Mouse (Mus musculus) forebrain, embryonic 13.5 days (tissue): ENCODE data around the gene Tmem106b. TPM values are rescaled to one million over a fixed set of nuclear protein-coding genes. Genes with fewer than 3 reads are reported as not detected.
A peak's percentile ranks its signal among the peaks of the same experiment; 100 is the strongest.

Source experiments
- ATAC-seq: fragments of 200-750 bp; cut with Nextera tagmentation; 2 replicates; pipeline ENCODE4 v1.8.0; 2017
- H3K27ac ChIP-seq: fragments of 300-500 bp; sonication (generic); 2 replicates; pipeline ENCODE4 v1.5.1; 2015; ENCODE audit warnings: inconsistent platforms, mild to moderate bottlenecking, moderate library complexity
- H3K27me3 ChIP-seq: fragments of 300-500 bp; sonication (generic); 2 replicates; pipeline ENCODE4 v1.6.1; 2015; ENCODE audit warnings: mild to moderate bottlenecking, inconsistent platforms
- H3K36me3 ChIP-seq: fragments of 300-500 bp; sonication (generic); 2 replicates; pipeline ENCODE4 v1.6.1; 2015; ENCODE audit warnings: mild to moderate bottlenecking, inconsistent platforms; ENCODE audit not compliant: poor library complexity, severe bottlenecking
- H3K4me1 ChIP-seq: fragments of 300-500 bp; sonication (generic); 2 replicates; pipeline ENCODE4 v1.6.1; 2015; ENCODE audit warnings: inconsistent platforms
- H3K4me2 ChIP-seq: fragments of 300-500 bp; sonication (generic); 2 replicates; pipeline ENCODE4 v1.6.1; 2015; ENCODE audit warnings: inconsistent platforms, mild to moderate bottlenecking, moderate library complexity
- H3K4me3 ChIP-seq: fragments of 300-500 bp; sonication (generic); 2 replicates; pipeline ENCODE4 v1.5.1; 2015; ENCODE audit warnings: mild to moderate bottlenecking, inconsistent platforms
- H3K9ac ChIP-seq: fragments of 300-500 bp; sonication (generic); 2 replicates; pipeline ENCODE4 v1.6.1; 2015; ENCODE audit warnings: mild to moderate bottlenecking, inconsistent platforms
- H3K9me3 ChIP-seq: fragments of 300-500 bp; sonication (generic); replicated peaks from 2 replicates; pipeline ENCODE4 v1.6.1; 2016; ENCODE audit warnings: inconsistent platforms
- WGBS: fragments of 180-500 bp; shearing (Covaris S2); methylation state at CpG from one replicate; pipeline ENCODE4 v1.1.7; 2015; 5-methylcytosine and 5-hydroxymethylcytosine counted together
- polyA plus RNA-seq: library from polyadenylated mRNA; unstranded; fragments of >200 nt; fragmentation: Nextera tagmentation; extraction: Ambion mirVana; gene quantifications from 2 replicates; pipeline ENCODE4 v1.2.1, GENCODE M21; 2015

Gene Tmem106b
- polyA plus RNA-seq, 1 experiment from 2014 or later = 27.6 TPM

GRCm38 (mm10) chr6:13073876-13074275, 4.3 kb downstream of the Tmem106b start:
- H3K27ac ChIP-seq = no peak overlapping the region
- H3K9me3 ChIP-seq = no peaks in the 10 kb centered on the region
- peaks cover 9% of the 10 kb centered on the region for H3K4me1 ChIP-seq
- no peak overlapping the region for H3K4me2 ChIP-seq
- no peak overlapping the region for H3K9ac ChIP-seq
- H3K27me3 ChIP-seq = no peaks in the 10 kb centered on the region
- peaks cover 52% of the 10 kb centered on the region for H3K36me3 ChIP-seq
- ATAC-seq = no peak
- WGBS = 71% methylated on average over 2 of the region's 2 CpGs
- H3K4me3 ChIP-seq = no peak overlapping the region

GRCm38 (mm10) chr6:13082881-13083280, 13.3 kb downstream of the Tmem106b start:
- no peak overlapping the region for H3K9ac ChIP-seq
- WGBS = 87% methylated on average over 9 of the region's 9 CpGs
- H3K27me3 ChIP-seq = no peaks in the 10 kb centered on the region
- no peak overlapping the region for H3K4me3 ChIP-seq
- ATAC-seq = 0 out of 2 replicates have a peak, but pooled peaks have one; percentile 43
- H3K9me3 ChIP-seq = no peaks in the 10 kb centered on the region
- H3K4me2 ChIP-seq = no peak overlapping the region
- no peaks in the 10 kb centered on the region for H3K4me1 ChIP-seq
- H3K27ac ChIP-seq = no peak overlapping the region
- H3K36me3 ChIP-seq = peaks cover 69% of the 10 kb centered on the region

- 65% methylated on average over 2 of the region's 2 CpGs for WGBS
- no peaks in the 10 kb centered on the region for H3K27me3 ChIP-seq
- H3K4me2 ChIP-seq = no peak overlapping the region
- no peaks in the 10 kb centered on the region for H3K9me3 ChIP-seq
- ATAC-seq = no peak
- H3K27ac ChIP-seq = no peak overlapping the region
- H3K9ac ChIP-seq = no peak overlapping the region
- H3K4me3 ChIP-seq = no peak overlapping the region
- no peaks in the 10 kb centered on the region for H3K4me1 ChIP-seq
- H3K36me3 ChIP-seq = no peaks in the 10 kb centered on the region
These were observed 27.3 kb downstream of the Tmem106b start for GRCm38 (mm10) chr6:13096656-13097435.

GRCm38 (mm10) chr6:13100137-13100536, 30.6 kb downstream of the Tmem106b start:
- H3K4me2 ChIP-seq = no peak overlapping the region
- 89% methylated on average over 2 of the region's 2 CpGs for WGBS
- no peak overlapping the region for H3K4me3 ChIP-seq
- no peak overlapping the region for H3K9ac ChIP-seq
- no peak overlapping the region for H3K27ac ChIP-seq
- H3K27me3 ChIP-seq = no peaks in the 10 kb centered on the region
- ATAC-seq = no peak
- H3K4me1 ChIP-seq = no peaks in the 10 kb centered on the region
- H3K9me3 ChIP-seq = no peaks in the 10 kb centered on the region
- H3K36me3 ChIP-seq = no peaks in the 10 kb centered on the region

GRCm38 (mm10) chr6:13108662-13109061, 39.1 kb downstream of the Tmem106b start:
- 80% methylated on average over 1 of the region's 1 CpGs for WGBS
- Histone ChIP-seq H3K27me3 (no peaks in the 10 kb centered on the region), H3K9ac (no peak overlapping the region), H3K4me1 (no peaks in the 10 kb centered on the region), H3K36me3 (no peaks in the 10 kb centered on the region), H3K4me3 (no peak overlapping the region), H3K4me2 (no peak overlapping the region), H3K27ac (no peak overlapping the region), H3K9me3 (no peaks in the 10 kb centered on the region)
- ATAC-seq = no peak

GRCm38 (mm10) chr6:13137255-13137654, 67.7 kb downstream of the Tmem106b start:
- H3K9me3 ChIP-seq = no peaks in the 10 kb centered on the region
- H3K4me1 ChIP-seq = no peaks in the 10 kb centered on the region
- no peak overlapping the region for H3K4me2 ChIP-seq
- H3K36me3 ChIP-seq = no peaks in the 10 kb centered on the region
- WGBS = 91% methylated on average over 1 of the region's 1 CpGs
- no peaks in the 10 kb centered on the region for H3K27me3 ChIP-seq
- ATAC-seq = no peak
- no peak overlapping the region for H3K27ac ChIP-seq
- no peak overlapping the region for H3K4me3 ChIP-seq
- H3K9ac ChIP-seq = no peak overlapping the region

Other genes with a start within 250 kb of the Tmem106b start
- 0.05 TPM in 1 of 2 replicates, not detected in the other for gene Vwde, start 155.2 kb downstream of the Tmem106b start, polyA plus RNA-seq